Mouse (Mus musculus): ENCODE results near the gene Gm11214.
A peak's percentile ranks its signal among the peaks of the same experiment; 100 is the strongest.

Gene Gm11214

GRCm38 (mm10) chr4:63663279-63663678 is at the start of gene Gm11214:
Gm11214 (minus strand) TSS chr4:63663379.
- no peak for DNase-seq (ENCODE audit: low spot score in 2 of 2)

DNA sequence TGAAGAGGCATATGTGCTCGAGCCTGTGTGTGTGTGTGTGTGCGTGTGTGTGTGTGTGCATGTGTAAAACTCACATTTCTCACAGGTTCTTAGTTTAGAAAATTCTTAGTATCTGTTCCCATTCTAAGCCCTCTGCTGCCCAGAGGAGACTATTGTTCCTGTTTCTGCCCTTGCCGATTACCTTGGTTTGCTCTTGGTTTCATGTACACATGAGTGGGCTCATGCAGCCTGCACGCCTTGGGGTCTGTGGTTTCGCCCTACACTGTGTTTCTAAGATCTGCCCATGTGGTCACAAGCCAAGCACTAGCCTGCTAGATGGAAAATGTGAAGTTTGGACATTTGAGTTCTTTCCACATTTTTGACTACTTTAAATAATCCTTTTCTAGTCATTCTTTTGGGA is 48.7 kb upstream of the Gm11214 start:
- no peak for DNase-seq (ENCODE audit: low spot score in 2 of 2)

GRCm38 (mm10) chr4:63710431-63711220 is 47.4 kb upstream of the Gm11214 start:
- no peak for DNase-seq (ENCODE audit: low spot score in 2 of 2)

GRCm38 (mm10) chr4:63706279-63706971 is 43.2 kb upstream of the Gm11214 start:
- DNase-seq (ENCODE audit: low spot score in 2 of 2), result no peak

DNA sequence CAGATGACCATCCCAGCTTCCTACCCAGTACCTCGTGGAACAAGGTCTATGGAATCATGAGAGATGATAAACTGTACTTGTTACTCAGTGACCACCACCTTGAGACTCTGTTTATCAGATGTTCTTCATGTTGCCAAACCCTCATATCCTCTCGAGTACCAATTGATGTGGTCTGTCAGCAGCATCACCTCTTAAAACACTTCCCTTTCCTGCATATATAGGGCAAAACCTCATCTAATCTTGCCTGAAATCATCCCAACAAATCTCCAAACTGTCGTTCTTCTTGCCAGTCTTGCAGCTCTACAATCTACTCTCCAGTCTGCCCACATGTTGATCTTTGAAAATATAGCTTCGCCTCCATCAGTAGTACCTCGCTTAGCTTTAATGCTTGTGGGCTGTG is 41.1 kb upstream of the Gm11214 start:
- no peak for DNase-seq (ENCODE audit: low spot score in 2 of 2)

- DNase-seq (ENCODE audit: low spot score in 2 of 2), result no peak
Measured at GRCm38 (mm10) chr4:63703686-63704085, 40.5 kb upstream of the Gm11214 start.

- no peak for DNase-seq (ENCODE audit: low spot score in 2 of 2)
Measured at GRCm38 (mm10) chr4:63702006-63702704, 39.0 kb upstream of the Gm11214 start.

DNA sequence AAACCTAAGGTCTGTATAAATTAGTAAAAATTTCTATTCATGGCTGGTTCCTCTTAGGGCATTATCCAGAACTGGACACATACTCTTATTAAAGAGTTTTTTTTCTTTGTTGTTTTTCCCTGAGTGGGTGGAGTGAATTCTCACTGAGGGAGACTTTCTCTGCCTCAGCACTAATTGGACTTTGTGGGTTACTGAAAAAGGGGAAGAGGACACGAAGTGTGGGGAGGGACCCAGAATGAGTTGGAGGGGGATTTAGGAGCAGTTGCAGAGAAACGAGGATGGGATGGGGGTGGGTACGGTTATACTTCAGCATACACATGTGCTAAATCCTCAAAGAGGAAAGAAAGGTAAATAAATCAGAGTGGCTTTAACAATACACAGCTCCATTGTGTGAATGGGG is 36.6 kb upstream of the Gm11214 start:
- no peak for DNase-seq (ENCODE audit: low spot score in 2 of 2)

DNA sequence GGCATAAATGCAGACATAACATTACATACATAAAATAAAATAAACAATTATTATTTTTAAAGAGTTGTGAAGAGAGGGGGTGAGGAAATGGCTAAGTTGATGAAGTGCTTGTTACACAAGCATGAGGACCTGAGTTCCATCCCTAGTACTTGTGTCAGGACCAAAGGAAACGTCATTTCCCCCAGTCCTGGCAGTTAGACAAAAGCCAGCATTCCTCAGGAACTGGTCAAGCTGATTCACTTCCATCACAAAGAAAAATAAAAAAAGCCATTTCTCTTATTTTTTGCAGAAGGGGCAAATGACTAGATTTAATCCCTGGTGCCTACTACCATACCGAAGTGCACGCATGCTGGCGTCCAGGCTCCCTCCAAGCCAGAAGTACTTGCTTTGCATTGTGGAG is 33.7 kb upstream of the Gm11214 start:
- DNase-seq (ENCODE audit: low spot score in 2 of 2), result no peak

DNA sequence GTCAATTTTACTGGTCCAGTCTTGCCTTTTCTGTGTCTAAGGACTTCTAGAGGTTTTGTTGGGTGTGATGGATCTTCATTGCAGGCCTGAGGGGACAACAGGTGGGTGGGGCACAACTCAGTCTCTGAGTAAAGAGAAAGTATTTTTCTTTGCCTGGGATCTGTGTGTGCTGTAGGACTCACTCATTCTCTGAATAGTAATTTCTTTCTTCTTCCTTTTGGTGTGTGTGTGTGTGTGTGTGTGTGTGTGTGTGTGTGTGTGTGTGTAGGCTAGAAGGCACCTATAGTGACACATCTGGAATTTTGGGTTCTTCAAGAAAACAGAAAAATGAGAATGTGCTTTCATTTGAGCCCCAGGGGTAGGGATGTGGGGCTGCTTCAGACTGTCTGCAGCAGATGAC is 29.2 kb upstream of the Gm11214 start:
- no peak for DNase-seq (ENCODE audit: low spot score in 2 of 2)

DNA sequence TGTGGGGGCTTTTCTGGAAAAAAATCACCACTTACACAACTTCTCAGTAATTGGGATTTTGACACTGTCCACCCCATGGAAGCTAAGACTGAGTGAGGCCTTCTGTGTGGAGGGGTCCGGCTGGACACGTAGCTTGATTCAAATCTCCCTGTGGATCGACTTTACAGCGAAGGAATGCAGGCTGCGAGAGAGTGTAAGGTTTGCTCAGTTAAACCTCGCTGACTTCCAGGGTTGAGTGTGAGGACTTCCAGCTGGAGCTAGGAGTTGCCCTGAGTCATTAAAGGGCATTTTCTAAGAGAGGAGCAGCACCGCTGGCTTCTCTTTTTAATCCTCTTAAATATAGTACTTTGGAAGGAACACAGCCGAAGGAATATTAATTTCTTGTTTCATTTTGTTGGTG is 24.2 kb upstream of the Gm11214 start:
- DNase-seq (ENCODE audit: low spot score in 2 of 2), result no peak

DNA sequence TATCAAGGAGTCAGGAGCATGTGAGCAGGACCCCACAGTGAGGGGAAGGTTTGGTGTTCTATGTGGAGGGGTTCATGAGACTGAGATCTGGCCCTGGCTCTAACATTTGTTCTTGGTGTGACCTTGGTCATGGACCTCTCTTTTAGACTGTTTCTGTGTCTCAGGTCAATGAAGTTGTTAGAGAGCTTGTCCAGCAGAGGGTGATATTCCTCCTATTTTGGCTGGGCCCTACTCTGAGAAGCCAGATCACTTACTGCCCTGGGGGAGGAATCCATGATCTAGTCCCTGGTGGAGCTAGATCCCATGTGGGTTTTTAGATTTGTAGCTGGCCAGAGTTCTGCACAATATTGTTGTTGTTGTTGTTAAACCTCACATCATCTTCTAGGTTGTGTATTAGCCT is 23.0 kb upstream of the Gm11214 start:
- DNase-seq (ENCODE audit: low spot score in 2 of 2), result peak in 1 of 2 experiments; percentile 29

DNA sequence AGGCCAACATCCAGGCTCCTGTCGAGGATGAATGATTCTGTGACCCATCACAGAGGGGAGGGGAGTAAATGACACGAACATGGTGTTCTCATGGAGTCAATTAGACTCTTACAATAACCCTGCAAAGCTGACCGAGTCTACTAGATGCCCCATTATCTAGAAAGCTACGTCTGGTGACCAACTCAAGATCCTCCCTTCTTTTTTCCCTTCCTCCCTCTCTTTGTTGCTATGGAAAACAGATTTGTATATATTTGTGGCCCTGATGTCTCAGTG is 22.0 kb upstream of the Gm11214 start:
- DNase-seq (ENCODE audit: low spot score in 2 of 2), result no peak

GRCm38 (mm10) chr4:63684412-63685252 is 21.5 kb upstream of the Gm11214 start:
- DNase-seq (ENCODE audit: low spot score in 2 of 2), result no peak

- no peak for DNase-seq (ENCODE audit: low spot score in 2 of 2)
Measured at GRCm38 (mm10) chr4:63683716-63684115, 20.5 kb upstream of the Gm11214 start.

DNA sequence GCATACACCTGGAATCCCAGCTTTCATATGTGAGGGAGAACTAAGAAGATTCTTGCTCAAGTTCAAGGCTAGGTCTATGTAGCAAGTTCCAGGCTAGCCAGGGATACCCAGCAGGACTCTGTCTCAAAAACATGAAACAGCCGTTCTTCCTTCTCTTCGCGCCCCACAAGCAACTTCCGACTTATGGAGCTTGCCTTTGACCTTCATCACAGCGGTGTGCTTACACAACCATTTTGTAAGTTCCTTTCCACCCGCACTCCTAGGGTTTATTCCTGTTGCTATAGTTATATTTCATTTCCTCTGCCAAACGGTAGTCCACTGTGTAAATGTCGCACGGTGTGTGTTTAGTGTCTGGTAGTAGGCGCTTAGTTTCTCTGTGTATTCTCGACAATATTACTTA is 19.9 kb upstream of the Gm11214 start:
- no peak for DNase-seq (ENCODE audit: low spot score in 2 of 2)

- DNase-seq (ENCODE audit: low spot score in 2 of 2), result no peak
Measured at GRCm38 (mm10) chr4:63682441-63682840, 19.3 kb upstream of the Gm11214 start.

DNA sequence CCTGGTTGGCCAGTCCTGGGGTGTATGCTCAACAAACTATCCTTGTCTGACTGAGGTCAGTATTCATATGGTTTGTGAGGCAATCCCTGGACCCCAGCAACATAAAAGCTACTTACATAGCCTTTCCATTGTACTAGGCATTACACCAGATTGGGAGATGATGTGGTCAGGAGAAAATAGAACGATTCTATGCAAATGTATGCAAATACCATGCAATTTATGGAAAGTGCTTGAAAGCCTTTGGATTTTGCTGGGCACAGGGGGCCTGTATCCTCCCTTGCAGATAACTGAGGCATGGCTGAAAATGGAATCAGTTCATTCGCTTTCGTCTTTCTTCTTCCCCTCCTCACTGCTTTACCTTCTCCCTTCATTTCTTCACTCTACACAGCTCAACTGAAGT is 18.4 kb upstream of the Gm11214 start:
- DNase-seq (ENCODE audit: low spot score in 2 of 2), result no peak

GRCm38 (mm10) chr4:63675128-63675527 is 11.9 kb upstream of the Gm11214 start:
- DNase-seq (ENCODE audit: low spot score in 2 of 2), result no peak

GRCm38 (mm10) chr4:63668255-63668654 is 5.1 kb upstream of the Gm11214 start:
- DNase-seq (ENCODE audit: low spot score in 2 of 2), result peak; percentile 61 to 72

DNA sequence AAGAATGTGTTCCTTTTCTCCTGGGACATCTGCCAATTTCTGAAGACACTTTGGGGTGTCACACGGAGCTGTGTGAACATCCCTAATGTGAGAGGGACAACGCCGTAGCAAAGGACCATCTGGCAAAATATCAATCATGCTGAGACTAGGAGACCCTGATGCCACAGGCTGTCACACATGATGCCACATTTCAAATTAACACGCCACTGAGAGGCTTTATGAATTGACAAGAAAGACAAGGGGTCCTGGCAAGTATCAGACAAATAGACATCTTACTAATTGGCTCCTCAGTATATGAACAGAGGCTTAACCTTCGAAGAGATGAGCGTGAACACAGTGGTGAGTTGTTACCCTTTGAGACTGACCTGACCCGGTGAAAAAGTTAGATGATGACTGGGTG is 2.6 kb upstream of the Gm11214 start:
- no peak for DNase-seq (ENCODE audit: low spot score in 2 of 2)

DNA sequence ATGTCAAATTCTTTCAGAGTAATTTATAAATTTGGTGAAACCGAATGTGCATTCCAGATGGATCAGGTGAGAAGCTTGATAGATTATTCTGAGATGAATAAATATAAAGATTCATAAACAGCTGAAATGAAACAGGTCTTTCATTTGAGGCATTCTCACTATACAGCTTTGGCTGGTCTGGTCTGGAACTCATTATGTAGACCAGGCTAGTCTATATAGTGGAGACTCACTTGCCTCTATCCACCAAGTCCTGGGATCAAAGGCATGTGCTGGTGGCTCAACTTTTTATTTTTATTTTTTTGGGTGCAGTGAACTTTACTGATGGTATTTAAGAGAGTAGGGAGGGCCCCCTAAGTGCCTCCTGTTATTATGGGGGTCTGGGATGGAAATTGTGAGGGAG is 1.3 kb downstream of the Gm11214 start:
- DNase-seq (ENCODE audit: low spot score in 2 of 2), result no peak

Data from right cerebral cortex, adult 2 months (tissue).